Mouse (Mus musculus) splenic B cell, adult 2 months (primary cell): ENCODE measurements at regions not wholly inside any gene's neighbourhood (a gene's known extent, or its start where the extent isn't known, plus 50 kb on each side); places are given as distances from the start of the nearest gene placed in this dataset.
A peak's percentile ranks its signal among the peaks of the same experiment; 100 is the strongest.

ENCODE experiments used
- DNase-seq: peaks from one replicate; pipeline ENCODE4 v3.0.0-alpha.2; 2011; ENCODE audit warnings: low read depth, low spot score
- H3K27me3 ChIP-seq: 2 replicates; pipeline ENCODE4 v1.6.1; 2012; ENCODE audit warnings: mild to moderate bottlenecking, low read length, moderate library complexity, mixed read lengths; ENCODE audit not compliant: control insufficient read depth, poor library complexity, insufficient read depth, severe bottlenecking
- H3K36me3 ChIP-seq: 2 replicates; pipeline ENCODE4 v1.6.1; 2012; ENCODE audit warnings: mild to moderate bottlenecking, low read length, moderate library complexity, mixed read lengths; ENCODE audit not compliant: control insufficient read depth, poor library complexity, insufficient read depth, severe bottlenecking

DNA sequence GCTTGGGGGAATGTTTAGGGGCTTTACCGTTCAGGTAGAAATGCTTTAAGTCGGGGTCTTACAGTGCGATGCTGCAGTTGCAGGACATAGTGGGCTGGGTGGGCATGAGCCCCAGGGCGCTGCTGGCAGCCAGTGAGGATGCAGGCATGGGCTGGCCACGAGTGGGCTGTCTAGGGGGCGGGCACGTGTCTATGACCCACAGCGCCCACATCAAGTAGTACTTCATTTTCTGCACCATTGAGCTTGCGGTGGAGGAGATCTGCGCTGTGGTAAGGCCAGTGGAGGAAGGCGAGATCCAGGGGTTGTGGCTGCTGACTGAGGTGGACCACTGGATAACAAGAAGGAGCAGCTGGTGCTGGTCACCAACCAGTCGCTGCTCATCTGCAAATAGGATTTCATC, 52.4 kb upstream of the Olfr291 start:
- DNase-seq, result no peak
- no peaks in the 10 kb centered on the region for H3K36me3 ChIP-seq
- H3K27me3 ChIP-seq, result no peaks in the 10 kb centered on the region

DNA sequence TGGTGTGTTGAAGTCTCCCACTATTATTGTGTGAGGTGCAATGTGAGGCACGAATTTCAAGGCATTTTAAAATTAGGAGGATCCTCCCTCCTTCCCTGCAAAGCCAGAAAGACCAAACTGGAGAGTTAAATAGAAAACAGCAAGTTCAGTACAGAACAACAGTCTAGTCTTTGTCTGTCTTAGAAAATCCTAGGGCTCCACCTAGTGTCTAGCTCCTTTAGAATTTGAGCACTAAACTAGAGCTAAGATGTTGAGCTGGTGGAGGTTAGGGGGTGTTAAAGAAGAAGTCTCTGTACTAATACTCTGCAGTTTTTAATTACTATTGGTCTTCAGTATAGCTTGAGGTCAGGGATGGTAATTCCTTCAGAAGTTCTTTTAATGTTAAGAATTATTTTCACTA, 58.7 kb upstream of the Olfr291 start:
- DNase-seq, result peak; percentile 8
- Histone ChIP-seq H3K36me3 (no peaks in the 10 kb centered on the region), H3K27me3 (no peaks in the 10 kb centered on the region)

DNA sequence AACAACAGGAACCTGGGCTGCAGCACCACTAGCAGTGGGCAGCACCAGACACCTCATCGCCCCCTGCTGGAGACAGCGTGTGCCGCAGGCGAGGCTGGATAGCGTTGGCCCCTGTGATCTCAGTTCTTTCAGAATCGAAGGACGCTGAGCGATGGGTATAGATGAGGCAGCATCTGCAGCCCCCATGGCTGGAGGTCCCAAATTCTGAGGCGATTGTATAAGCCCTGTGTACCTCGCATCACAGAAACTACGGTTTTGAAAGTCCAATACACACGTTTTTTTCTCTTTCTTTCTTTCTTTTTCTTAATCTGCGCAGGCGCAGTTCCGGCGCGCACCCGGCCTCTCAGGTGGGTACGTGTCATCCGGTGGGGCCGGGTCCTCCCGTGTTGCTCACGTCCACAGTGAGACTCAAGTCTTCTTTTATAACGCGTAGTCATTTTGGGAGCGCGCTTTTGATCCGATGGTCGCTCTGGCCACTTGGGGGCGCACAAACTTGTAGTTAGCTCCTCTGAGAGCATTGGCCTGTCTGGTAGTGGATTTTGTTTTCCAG, 74.0 kb upstream of the Olfr291 start:
- Histone ChIP-seq H3K27me3 (no peaks in the 10 kb centered on the region), H3K36me3 (no peaks in the 10 kb centered on the region)
- DNase-seq, result peak; percentile 83

DNA sequence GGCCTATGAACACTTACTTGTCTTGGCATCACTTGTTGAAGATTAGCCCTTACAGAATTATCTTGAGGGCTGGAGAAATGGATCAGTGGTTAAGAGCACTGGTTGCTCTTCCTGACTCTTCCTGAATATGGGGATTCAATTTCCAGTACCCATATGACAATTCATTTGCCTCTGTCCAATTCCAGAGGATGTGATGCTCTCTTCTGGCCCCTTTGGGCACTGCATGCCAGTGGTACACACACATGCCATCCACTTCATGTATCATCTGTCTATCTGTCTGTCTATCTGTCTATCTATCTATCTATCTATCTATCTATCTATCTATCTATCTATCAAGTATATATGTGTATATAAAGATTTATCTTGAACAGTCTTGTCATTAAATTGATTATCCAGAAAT, 75.7 kb upstream of the Olfr291 start:
- DNase-seq, result no peak
- H3K27me3 ChIP-seq, result no peaks in the 10 kb centered on the region
- no peaks in the 10 kb centered on the region for H3K36me3 ChIP-seq

DNA sequence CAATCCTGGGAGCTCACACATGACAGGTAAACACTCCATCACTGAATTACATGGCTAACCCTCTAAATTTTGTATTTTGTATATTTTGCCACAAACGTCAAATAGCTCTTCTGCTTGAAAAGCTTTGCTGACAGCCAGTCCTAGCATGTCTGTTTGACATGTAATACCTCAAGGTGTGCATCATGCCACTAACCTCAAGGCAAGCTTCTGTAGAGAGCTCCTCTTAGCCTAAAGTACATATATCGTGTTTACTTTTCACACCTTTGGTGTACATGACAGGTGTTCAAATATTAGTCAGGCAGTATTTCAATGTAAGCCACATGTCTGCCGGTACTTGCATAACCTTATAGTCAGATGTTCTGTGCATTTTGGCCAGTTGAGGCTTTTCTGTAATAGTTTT, 66.5 kb upstream of the Zfand6 start:
- DNase-seq, result no peak
- no peaks in the 10 kb centered on the region for H3K27me3 ChIP-seq
- H3K36me3 ChIP-seq, result no peaks in the 10 kb centered on the region

DNA sequence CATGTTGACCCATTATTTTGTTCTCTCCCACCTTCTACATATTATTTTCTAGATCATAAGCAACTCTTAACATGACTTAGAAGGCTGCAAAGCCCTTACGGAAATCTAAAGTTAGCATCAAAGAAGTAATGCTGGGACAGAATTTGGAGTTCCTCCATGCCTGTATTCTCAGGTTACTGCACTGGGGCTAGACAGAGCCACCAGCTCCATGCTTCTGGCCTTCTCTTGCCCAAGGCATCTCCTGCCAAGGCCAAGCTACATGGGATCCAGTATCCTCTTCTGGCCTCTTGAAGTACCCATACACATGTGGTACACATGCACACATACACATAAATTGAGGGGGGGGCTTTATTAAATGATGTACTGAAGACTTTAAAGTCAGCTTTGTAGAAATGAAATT, 63.6 kb upstream of the Zfand6 start:
- no peaks in the 10 kb centered on the region for H3K27me3 ChIP-seq
- DNase-seq, result no peak
- H3K36me3 ChIP-seq, result no peaks in the 10 kb centered on the region

DNA sequence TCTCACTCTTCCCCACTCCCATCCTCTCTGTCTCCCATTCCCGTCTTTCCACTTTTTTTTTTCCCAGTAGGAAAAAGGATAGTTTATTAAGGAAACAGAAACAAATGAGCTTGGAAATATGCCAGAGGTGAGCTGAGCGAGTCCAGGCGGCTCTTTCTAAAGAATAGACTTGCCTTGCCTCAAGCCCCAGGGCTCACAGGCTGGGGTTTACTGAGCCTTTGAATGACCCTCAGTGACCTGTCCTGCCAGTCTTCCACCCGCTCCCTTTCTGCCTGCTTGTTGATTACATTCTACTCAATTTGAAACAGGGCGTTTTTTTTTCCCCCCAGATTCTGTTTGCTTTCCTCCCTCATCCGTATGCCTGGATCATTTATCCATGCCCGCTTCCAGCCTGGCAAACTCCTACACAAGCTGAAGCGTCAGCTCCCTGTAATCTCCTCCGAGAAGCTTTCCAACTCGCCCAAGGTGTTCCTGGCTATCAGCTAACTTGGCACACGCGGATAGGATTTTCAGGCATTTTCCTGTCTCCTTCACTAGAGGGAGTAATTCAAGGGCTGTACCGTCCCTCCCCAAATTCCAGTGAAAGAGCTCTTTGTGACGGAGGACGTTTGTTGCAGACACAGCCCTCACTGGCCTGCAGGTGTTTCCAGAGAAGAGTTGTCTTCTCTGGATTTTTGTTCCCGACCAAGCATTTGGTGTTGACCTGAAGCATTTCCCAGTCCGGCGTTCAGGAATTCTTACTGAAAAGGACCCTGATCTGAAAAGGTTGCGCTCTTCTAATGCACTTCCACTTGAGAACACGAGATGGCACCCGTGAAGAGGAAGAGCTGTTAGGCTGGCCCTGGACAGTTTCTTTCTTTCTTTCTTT, 59.9 kb upstream of the Zfand6 start:
- Histone ChIP-seq H3K27me3 (no peaks in the 10 kb centered on the region), H3K36me3 (no peaks in the 10 kb centered on the region)
- DNase-seq, result peak; percentile 38

DNA sequence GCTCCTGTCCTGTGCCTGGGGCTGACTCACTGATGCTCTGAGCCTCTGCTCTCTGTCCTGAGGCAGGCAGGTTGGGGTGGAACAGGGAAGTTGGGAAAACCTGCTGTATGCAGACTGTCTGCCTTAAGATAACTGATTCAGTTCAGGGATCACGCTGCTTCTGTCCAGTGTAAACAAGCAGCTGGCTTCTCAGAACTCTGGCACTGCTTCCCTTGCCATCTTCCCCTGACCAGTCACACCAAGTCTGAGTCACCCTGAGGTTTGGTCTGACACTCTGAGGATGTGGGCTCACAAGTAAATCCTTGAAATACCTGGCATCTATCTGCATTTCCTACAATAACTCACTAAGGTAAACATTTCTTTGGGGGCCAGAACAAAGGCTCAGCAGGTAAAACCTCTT, 58.1 kb upstream of the Zfand6 start:
- H3K27me3 ChIP-seq, result no peaks in the 10 kb centered on the region
- no peak for DNase-seq

DNA sequence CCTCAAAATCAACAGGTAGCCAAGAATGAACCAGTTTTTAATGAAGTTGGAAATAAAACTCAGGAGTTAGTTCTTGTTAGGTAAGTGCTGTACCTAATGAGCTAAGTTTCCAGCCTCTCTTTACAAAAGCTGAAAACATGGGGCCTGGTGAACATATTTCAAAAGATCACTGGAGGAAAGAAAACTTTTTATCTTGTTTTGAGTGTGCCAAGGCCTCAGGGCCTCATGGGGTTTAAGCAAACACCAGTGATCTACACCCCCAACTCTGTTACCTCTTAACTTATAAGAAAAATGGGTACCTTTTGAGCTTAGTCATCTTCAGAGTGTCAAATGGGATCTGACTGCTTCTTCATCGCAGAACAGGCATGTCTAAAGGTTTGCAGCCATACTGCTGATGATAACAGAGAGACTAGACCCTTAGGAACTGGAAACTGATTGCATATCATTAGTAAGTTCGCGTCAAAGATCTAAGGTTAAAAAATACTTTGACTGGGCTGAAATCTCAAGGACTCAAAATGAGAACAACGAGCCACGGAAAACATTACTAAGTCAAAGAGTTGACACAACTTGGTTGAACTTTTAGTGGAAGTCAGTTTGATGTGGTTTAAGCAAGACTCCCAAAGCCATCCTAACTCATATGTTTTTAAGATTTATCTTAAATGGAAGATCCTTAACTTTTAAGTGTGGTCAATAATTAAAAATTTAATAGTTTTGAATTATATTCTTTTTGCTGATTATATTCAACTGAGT, 54.7 kb upstream of the Zfand6 start:
- no peak for DNase-seq
- Histone ChIP-seq H3K36me3 (no peaks in the 10 kb centered on the region), H3K27me3 (no peaks in the 10 kb centered on the region)

More for the DNA sequence above, 58.1 kb upstream of the Zfand6 start:
- H3K36me3 ChIP-seq, result no peaks in the 10 kb centered on the region

DNA sequence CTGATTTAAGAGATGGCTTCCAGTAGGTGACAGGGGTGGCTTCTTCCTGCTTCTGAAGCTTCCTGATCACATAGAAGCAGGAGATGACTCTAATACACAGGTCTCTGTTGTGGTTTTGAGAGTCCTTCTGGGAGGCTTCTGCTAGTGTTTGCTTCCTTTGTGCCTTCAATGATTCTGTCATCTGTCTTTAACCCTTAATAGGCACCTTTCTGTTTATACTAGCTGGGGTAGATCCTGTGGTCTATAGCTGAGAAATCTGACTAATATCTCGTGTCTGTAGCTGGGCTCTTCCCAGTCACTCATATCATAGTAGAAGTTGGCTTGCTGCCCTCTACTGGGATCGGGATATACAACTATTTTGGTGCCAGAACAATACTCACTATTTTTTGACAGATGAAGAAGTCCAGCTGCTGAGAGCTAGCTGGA, 50.2 kb upstream of the Zfand6 start:
- H3K27me3 ChIP-seq, result no peaks in the 10 kb centered on the region
- no peaks in the 10 kb centered on the region for H3K36me3 ChIP-seq
- DNase-seq, result peak; percentile 21
